ENCODE assay signal across 9 mouse cellular contexts in genomic region chr7:63934530-63934929, GRCm38 (mm10). TPM values are rescaled to one million over a fixed set of nuclear protein-coding genes. Genes with fewer than 3 reads are reported as not detected.
DNase-seq lines count a peak whose midpoint lies in the region; ATAC-seq and TF ChIP-seq lines count a peak whose summit lies in the region.
"Had no signal": no experiment of that assay in that cellular context is flagged by ENCODE, and none has a peak within 500 bp of the region (broad histone marks: within the 10 kb centered on the region; RNA-seq: fewer than 3 reads in every experiment).

No protein-coding gene starts in this region.

- peak overlapping the region; percentile 94 for H3K4me3 ChIP-seq in layer of hippocampus, adult 2 months
- H3K4me3 ChIP-seq in heart, embryonic 15.5 days: no peak overlapping the region
- H3K4me3 ChIP-seq in midbrain, postnatal 0 days (ENCODE audit: low read depth, low read length): peak overlapping the region; percentile 98; the same call in 1 of the 2 replicates

- WGBS in heart, embryonic 15.5 days: 60% methylated on average over 1 of the region's 1 CpGs
- 50% methylated on average over 1 of the region's 1 CpGs for WGBS in midbrain, postnatal 0 days

- no peaks in the 10 kb centered on the region for H3K9me3 ChIP-seq in heart, embryonic 15.5 days (replicated peaks)
- H3K9me3 ChIP-seq in midbrain, postnatal 0 days (ENCODE audit: low read length): no peaks in the 10 kb centered on the region

- H3K27ac ChIP-seq in layer of hippocampus, adult 2 months: peak overlapping the region; percentile 100
- H3K27ac ChIP-seq in heart, embryonic 15.5 days: no peak overlapping the region
- no peak overlapping the region for H3K27ac ChIP-seq in midbrain, postnatal 0 days (ENCODE audit: low read depth, low read length)

- no peak for TF ChIP-seq CTCF in layer of hippocampus, adult 2 months (conservative IDR thresholded peaks at IDR 0.05)
- no peak for TF ChIP-seq CTCF in midbrain, postnatal 0 days (IDR thresholded peaks at IDR 0.05)

- no peaks in the 10 kb centered on the region for H3K27me3 ChIP-seq in heart, embryonic 15.5 days
- H3K27me3 ChIP-seq in midbrain, postnatal 0 days (ENCODE audit: insufficient read depth, low read length): no peaks in the 10 kb centered on the region

- no peak overlapping the region for H3K4me2 ChIP-seq in heart, embryonic 15.5 days
- H3K4me2 ChIP-seq in midbrain, postnatal 0 days (ENCODE audit: low read depth, low read length, poor library complexity, severe bottlenecking): peak overlapping the region; percentile 95

- H3K36me3 ChIP-seq in heart, embryonic 15.5 days: no peaks in the 10 kb centered on the region
- H3K36me3 ChIP-seq in midbrain, postnatal 0 days (ENCODE audit: insufficient read depth, low read length): no peaks in the 10 kb centered on the region

- no peak for ATAC-seq in heart, embryonic 15.5 days (replicated peaks; ENCODE audit: insufficient number of reproducible peaks, insufficient read depth, low FRiP score, low read depth)
- no peak for ATAC-seq in midbrain, postnatal 0 days (ENCODE audit: low FRiP score)

- peaks cover 30% of the 10 kb centered on the region for H3K4me1 ChIP-seq in heart, embryonic 15.5 days (replicated peaks)
- H3K4me1 ChIP-seq in midbrain, postnatal 0 days (ENCODE audit: insufficient read depth, low read length): peaks cover 11% of the 10 kb centered on the region; the same call in 1 of the 2 replicates

- DNase-seq in layer of hippocampus, adult 2 months (ENCODE audit: low spot score in 2 of 2): no peak
- no peak for DNase-seq in layer of hippocampus, adult 9-11 months
- DNase-seq in cerebellum, adult 9-11 months: peak; percentile 70
- no peak for DNase-seq in midbrain, postnatal 0 days (ENCODE audit: low spot score)
- DNase-seq in frontal cortex, adult 2 months (ENCODE audit: extremely low spot score in 1 of 2, low spot score in 1 of 2): no peak
- no peak for DNase-seq in adrenal gland, postnatal 4 days (ENCODE audit: low spot score in 2 of 2)

- peak overlapping the region; percentile 14; the same call in 1 of the 2 replicates for H3K9ac ChIP-seq in heart, embryonic 15.5 days
- no peak overlapping the region; the same call in 1 of the 2 replicates for H3K9ac ChIP-seq in midbrain, postnatal 0 days (replicated peaks; ENCODE audit: low read length, poor library complexity, severe bottlenecking)

RNA-seq across cellular contexts. Expression of gene Klf13, which starts 4.2 kb away (rescaled TPM):
- total RNA-seq in layer of hippocampus, adult 2 months (2021): 100 to 1,000 TPM; 200 to 216 TPM
- polyA plus RNA-seq in heart, embryonic 15.5 days (2015; fragmentation: Nextera tagmentation; extraction: Ambion mirVana): 23.4 and 25.6 TPM in 2 replicates
- 26.6 and 26.7 TPM in 2 replicates for total RNA-seq in midbrain, postnatal 0 days (2014; rRNA removed)
- 19.7 and 21.5 TPM in 2 replicates for polyA plus RNA-seq in midbrain, postnatal 0 days (2015; fragmentation: Nextera tagmentation; extraction: Ambion mirVana)
- polyA plus RNA-seq in frontal cortex, adult 2 months (2012; rRNA removed): 57.6 and 60.4 TPM in 2 replicates
- total RNA-seq in adrenal gland, postnatal 4 days (2021): 10 to 100 TPM; 70.9 to 77.5 TPM

RNA-seq across cellular contexts. Expression of gene E030018B13Rik, which starts 17.9 kb away (rescaled TPM):
- not detected for total RNA-seq in layer of hippocampus, adult 2 months (2021)
- polyA plus RNA-seq in heart, embryonic 15.5 days (2015; fragmentation: Nextera tagmentation; extraction: Ambion mirVana): 0.14 and 0.20 TPM in 2 replicates
- not detected in 2 replicates for total RNA-seq in midbrain, postnatal 0 days (2014; rRNA removed)
- polyA plus RNA-seq in midbrain, postnatal 0 days (2015; fragmentation: Nextera tagmentation; extraction: Ambion mirVana): not detected in 2 replicates
- not detected in 2 replicates for polyA plus RNA-seq in frontal cortex, adult 2 months (2012; rRNA removed)
- total RNA-seq in adrenal gland, postnatal 4 days (2021): not detected
- total RNA-seq: layer of hippocampus, adult 8-10 months; megakaryocyte progenitor cell, adult 5-6 weeks had no signal
